Mouse (Mus musculus) cerebellum, adult 2 months (tissue): Measurements from ENCODE around the gene Gjb5.

Source experiments
- CTCF ChIP-seq: fragments of 200-500 bp; IDR thresholded peaks from 2 replicates; pipeline ENCODE4 v1.5.1; 2011; ENCODE audit warnings: low read depth, mild to moderate bottlenecking, control low read depth, low read length, moderate library complexity, borderline replicate concordance; ENCODE audit not compliant: insufficient read depth
- POLR2A ChIP-seq: fragments of 200-500 bp; IDR thresholded peaks from 2 replicates; pipeline ENCODE4 v1.6.1; 2011; ENCODE audit warnings: low read length, control low read depth, borderline replicate concordance; ENCODE audit not compliant: insufficient read depth

GRCm38 (mm10) chr4:127395591-127395990 lies 37.6 kb upstream of the Gjb5 start:
- TF ChIP-seq POLR2A, result no peak
- TF ChIP-seq CTCF, result no peak
